8 mouse cellular contexts compared by ENCODE assay signal in the genomic region with DNA sequence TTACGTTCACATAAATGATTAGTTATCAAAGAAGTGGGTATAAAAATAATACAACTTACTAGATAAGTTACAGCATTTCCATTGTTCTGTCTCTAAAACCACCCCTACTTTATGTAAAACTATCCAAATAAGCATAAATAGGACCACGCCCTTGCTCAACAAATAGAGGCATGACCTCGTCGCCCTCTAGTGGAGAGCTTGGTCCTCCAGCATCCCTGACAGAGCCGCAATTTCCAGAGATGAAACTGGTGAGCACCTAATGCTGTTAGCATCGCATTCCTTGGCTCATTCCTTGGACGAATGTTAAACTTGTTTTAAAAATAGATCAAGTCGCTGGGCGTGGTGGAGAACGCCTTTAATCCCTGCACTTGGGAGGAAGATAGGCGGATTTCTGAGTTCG. TPM values are rescaled to one million over a fixed set of nuclear protein-coding genes. Genes with fewer than 3 reads are reported as not detected.
DNase-seq lines count a peak whose midpoint lies in the region; ATAC-seq and TF ChIP-seq lines count a peak whose summit lies in the region.

No protein-coding gene starts in this region.

- no peak for TF ChIP-seq POLR2A in heart, adult 2 months (IDR thresholded peaks at IDR 0.05; ENCODE audit: insufficient read depth, low read depth, low read length)
- TF ChIP-seq POLR2A in cortical plate, adult 2 months (IDR thresholded peaks at IDR 0.05; ENCODE audit: extremely low read depth, insufficient read depth, low read length) = no peak

- no peak overlapping the region for H3K27ac ChIP-seq in heart, adult 2 months
- no peak overlapping the region for H3K27ac ChIP-seq in heart, embryonic 11.5 days (ENCODE audit: low read depth, low read length)
- H3K27ac ChIP-seq in cortical plate, adult 2 months (ENCODE audit: insufficient read depth, low read length) = no peak overlapping the region

- no peak for TF ChIP-seq EP300 in heart, adult 2 months (IDR thresholded peaks at IDR 0.05; ENCODE audit: insufficient read depth, low read depth, low read length)

- H3K4me3 ChIP-seq in heart, adult 2 months = no peak overlapping the region
- no peak overlapping the region for H3K4me3 ChIP-seq in heart, embryonic 11.5 days (ENCODE audit: low read depth, low read length)
- no peak overlapping the region for H3K4me3 ChIP-seq in cortical plate, adult 2 months (ENCODE audit: insufficient read depth, low read length)

- no peaks in the 10 kb centered on the region for H3K79me2 ChIP-seq in heart, adult 2 months (replicated peaks; ENCODE audit: control insufficient read depth, insufficient read depth, low read length)

- TF ChIP-seq CTCF in heart, adult 2 months (IDR thresholded peaks at IDR 0.05) = peak; percentile 81
- TF ChIP-seq CTCF in cortical plate, adult 2 months (IDR thresholded peaks at IDR 0.05; ENCODE audit: extremely low read depth, insufficient read depth, low read length) = peak; percentile 64

- ATAC-seq in heart, embryonic 11.5 days (replicated peaks; ENCODE audit: insufficient number of reproducible peaks, low FRiP score, low TSS enrichment) = no peak
- peak; percentile 86 for ATAC-seq in megakaryocyte, adult 5-6 weeks (ENCODE audit: poor library complexity, severe bottlenecking)

- H3K27me3 ChIP-seq in heart, adult 2 months (ENCODE audit: control insufficient read depth, insufficient read depth, low read length) = no peaks in the 10 kb centered on the region
- no peaks in the 10 kb centered on the region for H3K27me3 ChIP-seq in heart, embryonic 11.5 days (ENCODE audit: control insufficient read depth, insufficient read depth, low read length)

- no peaks in the 10 kb centered on the region for H3K9me3 ChIP-seq in heart, embryonic 11.5 days (replicated peaks; ENCODE audit: control insufficient read depth, low read length)

- H3K36me3 ChIP-seq in heart, adult 2 months (ENCODE audit: control insufficient read depth, insufficient read depth, low read length) = no peaks in the 10 kb centered on the region
- no peaks in the 10 kb centered on the region for H3K36me3 ChIP-seq in heart, embryonic 11.5 days (ENCODE audit: control insufficient read depth, insufficient read depth, low read length)

- intact Hi-C loops in heart, adult 2 months (cut with DNase I) = no loop called here

- no peak overlapping the region for H3K4me2 ChIP-seq in heart, embryonic 11.5 days

- peak; percentile 26 to 38 for DNase-seq in heart, adult 2 months
- peak; percentile 71 for DNase-seq in 416B (ENCODE audit: low read depth)
- DNase-seq in MEL-GATA-1-ER (ENCODE audit: extremely low read depth, low read depth) = peak; percentile 65
- DNase-seq in kidney, postnatal 10 days = peak; percentile 59
- peak; percentile 35 to 36 for DNase-seq in thymus, postnatal 36 days

- WGBS in heart, adult 2 months = 37% methylated on average over 12 of the region's 12 CpGs
- WGBS in heart, embryonic 11.5 days (ENCODE audit: insufficient replicate concordance) = 33% methylated on average over 12 of the region's 12 CpGs

- no peaks in the 10 kb centered on the region for H3K4me1 ChIP-seq in heart, adult 2 months (ENCODE audit: control insufficient read depth, insufficient read depth, low read length)
- H3K4me1 ChIP-seq in heart, embryonic 11.5 days (ENCODE audit: control insufficient read depth, insufficient read depth, low read length) = no peaks in the 10 kb centered on the region
- no peaks in the 10 kb centered on the region for H3K4me1 ChIP-seq in cortical plate, adult 2 months (ENCODE audit: control insufficient read depth, insufficient read depth, low read length)

- no peak overlapping the region for H3K9ac ChIP-seq in heart, adult 2 months (ENCODE audit: low read depth, low read length)
- H3K9ac ChIP-seq in heart, embryonic 11.5 days (ENCODE audit: low read depth, low read length) = no peak overlapping the region

RNA-seq across cellular contexts. Expression of a gene that starts 9.7 kb away (rescaled TPM):
- 1 to 10 TPM in 1 of 2 experiments, under 1 TPM in 1; 0.97 to 1.1 TPM for total RNA-seq in heart, adult 2 months (2021)
- 0.49 and 1.1 TPM in 2 replicates for polyA plus RNA-seq in heart, adult 2 months (2012; rRNA removed)
- polyA plus RNA-seq in heart, embryonic 11.5 days (2014; fragmentation: Nextera tagmentation; extraction: Ambion mirVana) = 4.7 and 5.7 TPM in 2 replicates
- 1.7 and 2.1 TPM in 2 replicates for polyA plus RNA-seq in cortical plate, adult 2 months (2012; rRNA removed)
- 0.29 and 3.0 TPM in 2 replicates for total RNA-seq in megakaryocyte, adult 5-6 weeks (2015)
- total RNA-seq in megakaryocyte, adult 5-6 weeks (2017) = 0.69 and 1.5 TPM in 2 replicates

RNA-seq across cellular contexts. Expression of a gene that starts 9.8 kb away (rescaled TPM):
- under 1 TPM; 0.63 to 0.70 TPM for total RNA-seq in heart, adult 2 months (2021)
- 0.57 and 0.79 TPM in 2 replicates for polyA plus RNA-seq in heart, adult 2 months (2012; rRNA removed)
- 0.52 and 1.1 TPM in 2 replicates for polyA plus RNA-seq in heart, embryonic 11.5 days (2014; fragmentation: Nextera tagmentation; extraction: Ambion mirVana)
- 11.6 and 13.1 TPM in 2 replicates for polyA plus RNA-seq in cortical plate, adult 2 months (2012; rRNA removed)
- total RNA-seq in megakaryocyte, adult 5-6 weeks (2015) = 0.31 and 1.3 TPM in 2 replicates
- total RNA-seq in megakaryocyte, adult 5-6 weeks (2017) = 0.45 and 2.2 TPM in 2 replicates

RNA-seq across cellular contexts. Expression of a gene that starts 45.5 kb away (rescaled TPM):
- total RNA-seq in heart, adult 2 months (2021) = 10 to 100 TPM in 1 of 2 experiments, 1 to 10 TPM in 1; 9.0 to 14.2 TPM
- 3.6 and 9.7 TPM in 2 replicates for polyA plus RNA-seq in heart, adult 2 months (2012; rRNA removed)
- polyA plus RNA-seq in heart, embryonic 11.5 days (2014; fragmentation: Nextera tagmentation; extraction: Ambion mirVana) = 1.4 and 1.5 TPM in 2 replicates
- polyA plus RNA-seq in cortical plate, adult 2 months (2012; rRNA removed) = 2.6 and 2.7 TPM in 2 replicates
- not detected in 2 replicates for total RNA-seq in megakaryocyte, adult 5-6 weeks (2015)
- not detected in 2 replicates for total RNA-seq in megakaryocyte, adult 5-6 weeks (2017)
